Mouse (Mus musculus) monocyte, adult 5-6 weeks (primary cell): ENCODE data around the gene Tubb4a. TPM values are rescaled to one million over a fixed set of nuclear protein-coding genes. Genes with fewer than 3 reads are reported as not detected.
A peak's percentile ranks its signal among the peaks of the same experiment; 100 is the strongest.
"Not testable (repeated sequence)": the region's sequence is repeated elsewhere in the genome, so short reads cannot be mapped to it uniquely, and the experiment has no call there.

ENCODE experiments used
- ATAC-seq: fragments of 153-309, 156-312 bp; replicated peaks from 2 replicates; pipeline ENCODE4 v1.8.0; 2017; ENCODE audit warnings: mild to moderate bottlenecking; ENCODE audit not compliant: low TSS enrichment, insufficient number of reproducible peaks, severe bottlenecking, poor library complexity, low FRiP score
- total RNA-seq: library from RNA; stranded (forward); fragments of 200-1000, 200-491, 200-594 nt; gene quantifications from 3 replicates; pipeline ENCODE4 v1.2.3, GENCODE M21; 2017

Tubb4a gene
- 0.58 to 1.4 TPM in 2 of 3 replicates, not detected in the other for total RNA-seq

DNA sequence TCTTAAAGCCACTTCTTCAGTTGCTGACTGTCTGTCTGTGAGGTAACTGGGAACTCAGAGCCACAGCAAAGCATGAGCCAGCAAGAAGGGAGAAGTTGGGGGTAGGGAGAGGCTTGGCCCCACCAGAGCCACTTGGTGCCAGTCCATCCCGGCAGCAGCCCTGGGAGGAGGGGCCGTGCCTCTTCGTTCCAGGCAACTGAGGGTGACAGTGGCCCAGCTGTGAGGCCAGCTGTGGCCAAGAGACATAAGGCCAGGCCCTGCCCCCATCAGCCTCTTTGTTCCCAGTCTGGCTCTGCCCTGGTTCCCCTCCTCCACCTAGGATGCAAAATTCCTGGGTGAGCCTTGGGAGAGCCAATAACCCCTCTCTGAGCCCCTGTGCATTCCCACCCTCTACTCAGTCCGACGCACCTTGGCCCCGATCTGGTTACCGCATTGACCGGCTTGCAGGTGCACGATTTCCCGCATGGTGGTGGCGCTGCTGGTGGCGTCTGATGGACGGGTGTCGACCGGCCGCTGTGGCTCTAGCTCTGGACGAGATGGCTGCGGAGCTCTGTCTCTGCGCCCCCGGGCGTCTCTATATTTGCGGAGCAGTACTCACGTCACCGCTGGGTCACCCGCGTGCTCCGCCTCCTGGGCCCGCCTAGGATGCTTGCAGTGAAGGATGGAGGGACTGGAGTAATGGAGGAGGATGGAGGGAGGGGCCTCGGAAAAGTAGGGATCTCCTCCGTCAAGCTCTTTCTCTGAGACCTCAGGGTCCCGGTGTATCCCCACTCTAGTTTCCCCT is at the start of gene Tubb4a:
Tubb4a (minus strand) TSS at position 734 of the 784 bp plus-strand sequence.
- ATAC-seq, result no peak

DNA sequence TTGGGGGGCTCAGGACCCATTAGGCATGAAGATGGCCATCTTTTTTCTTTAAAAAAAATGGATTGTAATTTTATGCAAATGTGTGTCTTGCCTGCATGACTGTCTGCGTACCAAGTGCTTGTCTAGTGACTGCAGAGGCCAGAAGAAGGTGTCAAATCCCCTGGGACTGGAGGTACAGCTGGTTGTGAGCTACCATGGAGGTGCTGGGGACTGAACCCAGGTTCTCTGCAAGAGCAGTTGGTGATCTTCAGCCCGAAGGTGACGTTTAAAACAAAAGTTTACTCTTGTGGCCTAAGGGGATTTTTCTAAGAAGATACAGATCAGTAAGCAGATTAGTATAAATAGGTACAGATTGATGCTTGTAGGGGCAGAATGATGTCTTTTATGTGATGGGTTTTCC is 48.1 kb upstream of the Tubb4a start:
- no peak for ATAC-seq

DNA sequence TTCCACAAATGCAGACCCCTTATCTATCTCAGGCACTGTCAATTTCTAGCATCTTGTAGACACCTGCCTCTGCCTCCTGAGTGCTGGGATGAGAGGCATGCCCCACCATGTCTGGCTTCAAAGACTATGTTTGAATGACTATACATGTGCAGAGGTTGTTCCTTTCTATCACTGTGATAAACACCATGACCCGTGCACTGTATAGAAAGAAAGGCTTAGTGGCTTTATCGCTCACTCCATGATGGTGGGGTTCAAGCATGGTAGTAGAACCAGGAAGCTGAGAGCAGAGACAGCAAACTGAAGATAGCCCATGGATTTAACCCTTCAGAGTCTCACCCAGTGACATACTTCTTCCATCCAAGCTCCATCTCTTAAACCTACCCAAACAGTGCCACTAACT is 47.1 kb upstream of the Tubb4a start:
- no peak for ATAC-seq

DNA sequence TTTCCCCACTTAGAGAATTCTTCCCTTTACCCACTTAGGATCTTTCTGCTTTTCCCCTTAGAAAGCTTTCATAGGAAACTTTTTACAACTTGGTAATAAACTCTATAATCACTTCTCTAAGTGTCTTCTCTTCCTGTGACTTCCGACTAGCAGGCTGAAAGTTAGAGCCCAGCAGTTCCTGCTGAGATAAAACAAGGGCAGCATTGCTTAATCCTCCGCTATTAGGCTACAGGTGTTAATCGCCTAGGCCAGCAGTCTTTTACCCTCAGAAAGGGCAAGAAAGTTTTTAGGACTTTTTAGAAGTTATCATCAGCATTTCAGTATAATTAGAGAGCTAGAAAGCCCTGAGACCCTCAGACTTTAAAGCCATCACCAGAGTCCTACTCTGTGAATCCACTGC is 46.4 kb upstream of the Tubb4a start:
- ATAC-seq, result not testable (repeated sequence)

- no peak for ATAC-seq
These were observed 44.2 kb upstream of the Tubb4a start for GRCm38 (mm10) chr17:57131793-57132192.

DNA sequence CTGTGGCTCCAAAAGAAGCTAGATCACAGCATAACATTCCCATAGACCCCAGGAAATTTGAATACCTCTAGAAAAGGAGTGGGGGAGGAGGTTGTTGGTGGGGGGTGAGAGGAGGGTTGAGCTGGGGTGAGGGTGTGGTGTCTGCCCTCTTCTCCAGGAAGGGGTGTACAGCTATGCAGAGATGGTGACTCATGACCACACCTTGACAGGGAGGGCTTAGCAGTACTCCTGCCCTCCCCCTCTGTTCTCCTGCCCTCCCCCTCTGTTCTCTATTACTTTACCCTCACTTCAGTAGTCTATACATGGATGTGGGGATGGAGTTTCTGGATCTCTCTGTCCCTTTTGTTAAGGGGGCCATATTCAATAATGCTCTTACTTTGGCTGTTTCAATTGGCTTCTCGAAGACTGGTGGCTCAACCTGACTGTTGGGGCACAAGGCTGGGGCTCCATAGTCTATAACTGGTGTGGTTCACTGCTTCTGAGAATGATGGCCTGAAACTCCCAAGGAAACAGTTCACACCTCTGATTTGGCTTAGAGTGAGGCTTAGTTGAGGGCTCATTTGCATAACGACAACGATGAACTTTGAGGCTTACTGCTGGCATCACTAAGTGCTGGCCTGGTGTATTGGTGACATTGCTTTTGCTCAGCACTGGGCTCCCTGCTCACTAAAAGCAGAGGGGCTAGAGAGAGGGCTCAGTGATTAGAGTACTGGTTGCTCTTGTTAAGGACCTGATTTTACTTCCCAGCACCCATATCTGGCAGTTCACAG is 38.5 kb upstream of the Tubb4a start:
- ATAC-seq, result no peak

DNA sequence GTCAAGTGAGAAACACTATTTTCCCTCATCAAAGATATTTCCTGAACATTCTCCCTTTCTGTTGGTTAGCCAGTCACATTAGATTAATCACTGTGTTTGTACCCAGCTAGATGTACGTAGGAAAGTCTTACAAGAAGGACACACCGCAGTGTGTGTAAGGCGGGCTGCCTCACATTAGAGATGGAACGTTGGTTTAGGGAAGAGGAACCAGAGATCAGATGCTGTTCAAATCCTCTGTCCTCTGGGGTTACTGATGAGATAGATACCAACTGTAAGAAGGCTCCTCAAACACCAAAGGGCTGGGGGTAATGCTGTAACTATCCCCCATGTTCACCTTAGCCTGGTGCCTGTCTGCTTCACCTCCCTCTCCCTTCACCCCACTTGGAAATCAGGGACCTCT is 37.2 kb upstream of the Tubb4a start:
- no peak for ATAC-seq

GRCm38 (mm10) chr17:57123192-57124118 is 35.9 kb upstream of the Tubb4a start:
- ATAC-seq, result no peak

DNA sequence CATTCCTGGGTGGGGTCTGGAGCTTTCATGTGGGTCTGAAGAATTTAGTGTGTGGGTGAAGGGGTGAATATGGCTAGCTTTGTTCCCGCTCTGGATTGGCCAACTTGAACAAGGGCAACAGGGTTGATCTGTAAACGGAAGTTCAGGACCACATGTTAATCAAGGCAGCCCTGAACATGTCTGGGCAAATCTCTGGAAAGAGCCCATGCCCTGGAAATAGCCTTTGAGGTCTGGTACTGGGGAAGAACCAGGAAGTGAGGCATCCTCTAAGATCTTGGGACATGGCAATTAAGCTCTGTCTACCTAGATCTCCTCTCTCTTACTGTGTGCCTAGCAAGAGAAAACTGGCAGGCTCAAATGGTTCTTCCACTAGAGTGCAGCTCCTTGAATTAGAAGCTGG is 34.3 kb upstream of the Tubb4a start:
- no peak for ATAC-seq

DNA sequence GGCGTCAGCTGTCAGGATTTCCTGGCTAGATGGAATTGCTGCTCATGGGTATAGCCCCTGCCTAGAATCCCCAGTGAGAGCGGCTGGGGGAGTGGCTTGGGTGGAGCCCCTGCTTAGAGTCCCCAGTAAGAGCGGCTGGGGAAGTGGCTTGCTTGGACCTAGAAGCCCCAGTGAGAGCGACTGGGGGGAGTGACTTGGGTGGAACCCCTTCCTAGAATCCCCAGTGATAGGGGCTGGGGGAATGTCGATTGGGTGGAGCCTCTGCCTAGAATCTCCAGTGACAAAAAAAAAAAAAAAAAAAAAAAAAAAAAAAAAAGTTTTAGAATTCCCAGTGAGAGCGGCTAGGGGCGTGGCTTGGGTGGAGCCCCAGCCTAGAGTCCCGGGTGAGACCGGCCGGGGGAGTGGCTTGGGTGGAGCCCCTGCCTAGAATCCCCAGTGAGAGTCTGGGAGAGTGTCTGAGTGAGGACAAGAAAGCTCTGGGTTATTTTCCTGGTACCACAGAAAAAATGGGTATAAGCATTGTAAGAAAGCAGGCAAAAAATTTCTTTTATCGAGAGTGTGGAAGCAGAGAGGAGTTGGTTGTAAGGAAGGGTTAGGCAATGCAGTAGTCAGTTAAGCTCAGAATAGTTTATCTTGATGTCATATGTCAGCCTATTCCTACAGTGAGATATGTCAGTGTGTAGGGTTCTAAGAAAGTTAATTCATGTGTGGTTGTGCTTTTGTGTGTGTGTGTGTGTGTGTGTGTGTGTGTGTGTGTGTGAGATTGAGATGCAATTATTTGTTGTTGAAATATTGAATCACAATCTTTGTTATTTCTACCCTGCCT is 31.2 kb upstream of the Tubb4a start:
- no peak for ATAC-seq

DNA sequence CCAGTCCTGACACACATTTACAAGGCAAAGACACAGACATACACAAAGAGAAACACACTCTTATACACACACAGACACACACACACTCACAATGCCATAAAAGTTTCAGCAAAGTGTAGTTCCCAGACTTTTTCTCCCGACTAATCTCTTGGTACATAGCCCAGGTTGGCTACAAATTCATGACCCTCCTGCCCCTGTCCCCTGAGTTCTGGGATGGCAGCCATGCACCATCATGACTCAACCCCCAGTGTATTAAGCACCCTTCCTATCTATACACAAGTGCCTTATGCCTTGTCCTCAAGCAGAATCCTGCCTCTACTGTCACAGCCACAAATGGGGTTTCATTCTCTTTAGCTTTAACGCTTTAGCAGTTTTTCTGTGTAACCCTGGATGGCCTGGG is 29.2 kb upstream of the Tubb4a start:
- ATAC-seq, result no peak

DNA sequence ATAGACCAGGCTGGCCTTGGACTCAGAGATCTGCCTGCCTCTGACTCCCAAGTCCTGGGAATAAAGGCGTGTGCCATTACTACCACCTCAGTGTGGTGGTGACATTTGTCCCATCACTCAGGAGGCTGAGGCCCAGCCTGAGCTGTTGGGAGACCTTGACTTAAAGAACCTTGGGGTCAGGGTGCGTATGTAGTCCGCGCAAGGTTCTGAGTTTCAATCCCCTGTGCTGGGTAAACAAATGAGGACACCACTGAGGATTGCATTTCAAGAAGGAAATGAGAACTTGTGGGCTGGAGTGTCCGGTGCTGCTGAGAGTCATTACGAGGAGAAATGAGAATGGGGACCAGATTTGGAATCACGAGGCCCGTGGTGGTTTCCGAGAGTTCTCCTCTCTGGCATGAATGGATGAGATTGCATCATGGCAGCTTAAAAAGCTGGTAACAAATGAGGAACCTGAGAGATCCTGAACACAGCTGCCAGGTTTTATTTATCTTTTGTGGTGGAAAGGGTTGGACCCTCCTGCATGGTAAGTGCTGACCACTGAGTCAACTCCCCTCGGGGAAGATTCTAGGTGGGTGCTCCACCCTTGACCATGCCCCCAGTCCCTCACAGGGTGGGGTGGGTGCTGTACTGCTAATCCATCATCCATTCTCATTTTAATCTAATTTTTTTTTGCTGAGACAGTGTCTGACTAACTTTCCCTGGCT is 25.3 kb upstream of the Tubb4a start:
- peak; percentile 93 for ATAC-seq

DNA sequence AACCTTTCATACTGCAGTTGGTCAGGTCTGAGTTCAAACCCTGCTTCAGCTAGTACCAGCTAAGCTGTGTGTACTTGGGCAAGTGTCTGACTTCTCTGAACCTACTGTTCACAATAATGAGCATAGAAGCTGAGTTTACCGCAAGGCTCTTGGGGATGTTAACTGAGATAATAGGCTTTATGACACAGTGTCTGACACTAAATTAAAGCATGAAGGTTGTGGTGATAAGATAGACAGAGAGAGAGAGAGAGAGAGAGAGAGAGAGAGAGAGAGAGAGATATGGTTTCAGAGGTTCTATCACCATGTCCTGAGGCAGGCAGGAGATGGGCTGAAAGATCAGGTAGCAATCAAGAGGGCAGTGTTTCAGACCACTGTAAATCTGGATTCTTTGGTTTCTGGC is 22.4 kb upstream of the Tubb4a start:
- no peak for ATAC-seq

DNA sequence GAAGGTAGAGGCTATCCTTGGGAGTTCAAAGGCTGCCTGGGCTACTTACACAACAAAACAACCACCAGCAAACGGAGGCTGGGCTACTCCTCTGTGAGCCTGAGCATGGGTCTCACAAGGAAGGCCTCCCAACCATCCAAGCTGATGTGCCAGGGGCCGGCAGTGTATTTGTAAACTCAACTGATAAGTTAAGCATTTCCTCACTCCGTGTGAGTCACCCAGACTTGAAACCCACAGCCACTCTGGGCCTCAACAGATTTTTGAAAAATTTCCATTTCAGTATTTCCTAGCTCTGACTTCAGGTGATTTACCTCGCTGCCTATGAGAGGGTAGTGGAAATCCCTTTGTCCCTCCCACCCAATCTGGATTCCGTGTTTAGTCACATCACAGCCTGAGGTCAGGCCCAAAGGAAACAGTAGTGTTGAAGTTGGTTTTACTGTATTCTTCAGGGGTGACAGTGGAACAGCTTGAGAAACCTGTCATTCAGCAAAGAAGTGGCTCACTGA is 21.1 kb upstream of the Tubb4a start:
- ATAC-seq, result no peak

DNA sequence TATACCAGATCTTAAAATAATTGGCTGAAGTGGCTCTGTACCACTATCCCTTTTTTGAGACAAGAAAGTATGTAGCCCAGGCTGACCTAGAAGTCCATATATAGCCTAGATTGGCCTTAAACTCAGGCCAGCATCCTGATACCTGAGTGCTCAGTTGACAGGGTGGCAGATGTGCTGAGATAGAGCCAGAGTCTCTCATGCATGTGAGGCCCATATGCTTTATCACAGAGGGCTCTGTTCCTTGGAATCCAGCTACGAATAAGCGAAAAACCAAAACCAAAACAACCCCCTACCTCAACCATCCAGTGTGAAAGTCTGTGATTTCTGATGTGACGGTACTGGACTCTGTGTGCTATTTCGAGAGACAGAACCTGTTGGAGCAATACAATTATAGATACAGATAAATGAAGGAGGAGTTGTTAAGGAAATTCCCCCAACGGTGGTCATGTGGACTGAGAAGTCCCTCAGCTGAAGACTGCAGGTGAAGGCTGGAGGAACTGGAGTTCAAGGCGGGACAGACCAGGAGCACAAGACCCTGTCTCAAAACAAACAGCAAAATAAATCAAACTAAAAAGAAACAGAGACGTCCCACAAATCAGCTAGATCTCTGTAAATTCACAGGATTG is 20.6 kb upstream of the Tubb4a start:
- no peak for ATAC-seq

DNA sequence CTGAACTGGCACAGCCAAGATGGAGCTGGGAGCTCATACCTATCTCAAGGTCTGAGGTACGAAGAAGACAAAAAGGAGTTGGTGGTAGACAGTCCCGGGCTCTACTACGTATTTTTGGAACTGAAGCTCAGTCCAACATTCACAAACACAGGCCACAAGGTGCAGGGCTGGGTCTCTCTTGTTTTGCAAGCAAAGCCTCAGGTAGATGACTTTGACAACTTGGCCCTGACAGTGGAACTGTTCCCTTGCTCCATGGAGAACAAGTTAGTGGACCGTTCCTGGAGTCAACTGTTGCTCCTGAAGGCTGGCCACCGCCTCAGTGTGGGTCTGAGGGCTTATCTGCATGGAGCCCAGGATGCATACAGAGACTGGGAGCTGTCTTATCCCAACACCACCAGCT is 19.5 kb upstream of the Tubb4a start:
- ATAC-seq, result no peak

DNA sequence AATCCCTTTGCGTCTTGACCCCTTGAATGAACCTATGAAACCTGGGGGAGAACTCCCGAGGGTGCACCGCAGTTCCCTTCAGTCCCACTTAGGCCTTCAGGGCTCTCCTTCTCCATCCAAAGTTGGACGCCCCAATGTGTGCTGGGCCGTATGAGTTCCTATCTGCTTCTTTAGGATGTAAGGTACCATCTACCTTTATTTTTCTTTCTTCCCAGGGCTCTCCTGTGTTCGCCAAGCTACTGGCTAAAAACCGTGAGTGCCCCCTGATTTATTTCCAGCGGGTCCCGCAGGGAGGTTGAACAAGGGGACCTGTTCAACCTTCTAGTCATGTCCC is 18.4 kb upstream of the Tubb4a start:
- ATAC-seq, result no peak
